Mouse (Mus musculus) kidney, adult 2 months (tissue): ENCODE results near the gene Hoxb3.

Experiments used
- CTCF ChIP-seq: fragments of 200-500 bp; conservative IDR thresholded peaks from 2 replicates; pipeline ENCODE4 v1.5.1; 2011; ENCODE audit warnings: low read depth, mild to moderate bottlenecking, control low read depth, low read length, moderate library complexity, mixed read lengths; ENCODE audit not compliant: insufficient read depth, insufficient read length
- POLR2A ChIP-seq: fragments of 200-500 bp; IDR thresholded peaks from one replicate; pipeline ENCODE4 v1.6.1; 2011; ENCODE audit warnings: low read depth, low read length, control low read depth

GRCm38 (mm10) chr11:96287411-96287810 lies 35.7 kb upstream of the Hoxb3 start:
- TF ChIP-seq POLR2A (no peak), CTCF (no peak)
